Mouse (Mus musculus): ENCODE data around the gene Psme4. TPM values are rescaled to one million over a fixed set of nuclear protein-coding genes. Genes with fewer than 3 reads are reported as not detected.
"Not testable (repeated sequence)": the region's sequence is repeated elsewhere in the genome, so short reads cannot be mapped to it uniquely, and the experiment has no call there.

The Psme4 gene
- polyA plus RNA-seq (2016; fragmentation: Nextera tagmentation; extraction: Ambion mirVana): 25.2 and 31.5 TPM in 2 replicates

GRCm38 (mm10) chr11:30771267-30771903 lies at the start of gene Psme4:
Psme4 (plus strand) TSS chr11:30771726.
- no peaks in the 10 kb centered on the region for H3K9me3 ChIP-seq (replicated peaks)
- 2% methylated on average over 41 of the region's 43 CpGs for WGBS
- no peaks in the 10 kb centered on the region for H3K36me3 ChIP-seq
- peak within 1 kb of the TSS; percentile 98 for H3K27ac ChIP-seq
- H3K4me1 ChIP-seq: peaks cover 17% of the 10 kb centered on the region
- peak; percentile 98 for DNase-seq (ENCODE audit: low spot score)
- no peaks in the 10 kb centered on the region for H3K27me3 ChIP-seq (ENCODE audit: low read depth, poor library complexity, severe bottlenecking)
- peak within 1 kb of the TSS; percentile 96 for H3K4me3 ChIP-seq

DNA sequence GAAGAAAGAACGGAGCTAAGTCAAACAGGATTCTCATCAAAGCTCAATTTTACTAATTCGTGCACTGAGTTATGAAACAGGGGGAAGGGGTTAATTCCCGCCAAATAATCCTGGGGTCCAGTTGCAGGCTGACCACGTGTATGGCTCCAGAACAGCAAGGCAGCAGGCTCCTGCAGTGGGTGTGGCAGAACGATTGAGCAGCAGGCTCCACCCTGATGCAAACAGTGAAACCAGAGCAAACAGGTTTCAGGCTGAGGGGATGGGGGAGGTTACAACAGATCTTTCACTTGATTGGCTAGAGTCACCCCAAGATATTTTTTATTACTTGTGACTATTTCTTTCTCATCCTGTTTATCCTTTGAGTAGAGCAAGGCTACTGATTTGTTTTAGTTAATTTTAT lies 48.1 kb upstream of the Psme4 start:
- H3K9me3 ChIP-seq (replicated peaks): no peaks in the 10 kb centered on the region
- no peak overlapping the region for H3K27ac ChIP-seq
- H3K4me3 ChIP-seq: no peak overlapping the region
- H3K36me3 ChIP-seq: no peaks in the 10 kb centered on the region
- H3K27me3 ChIP-seq (ENCODE audit: low read depth, poor library complexity, severe bottlenecking): no peaks in the 10 kb centered on the region
- DNase-seq (ENCODE audit: low spot score): no peak
- H3K4me1 ChIP-seq: no peaks in the 10 kb centered on the region
- WGBS: 59% methylated on average over 5 of the region's 5 CpGs

- no peaks in the 10 kb centered on the region for H3K27me3 ChIP-seq (ENCODE audit: low read depth, poor library complexity, severe bottlenecking)
- H3K36me3 ChIP-seq: no peaks in the 10 kb centered on the region
- H3K4me1 ChIP-seq: no peaks in the 10 kb centered on the region
- DNase-seq (ENCODE audit: low spot score): no peak
- no peak overlapping the region for H3K4me3 ChIP-seq
- H3K27ac ChIP-seq: no peak overlapping the region
- H3K9me3 ChIP-seq (replicated peaks): no peaks in the 10 kb centered on the region
These were observed 40.8 kb upstream of the Psme4 start for GRCm38 (mm10) chr11:30730721-30731120.

GRCm38 (mm10) chr11:30733376-30733775 lies 38.1 kb upstream of the Psme4 start:
- DNase-seq (ENCODE audit: low spot score): no peak
- Histone ChIP-seq H3K27ac (no peak overlapping the region), H3K4me3 (no peak overlapping the region), H3K27me3 (ENCODE audit: low read depth, poor library complexity, severe bottlenecking) (no peaks in the 10 kb centered on the region), H3K9me3 (replicated peaks) (no peaks in the 10 kb centered on the region), H3K4me1 (no peaks in the 10 kb centered on the region), H3K36me3 (no peaks in the 10 kb centered on the region)

GRCm38 (mm10) chr11:30743991-30744390 lies 27.5 kb upstream of the Psme4 start:
- Histone ChIP-seq H3K27me3 (ENCODE audit: low read depth, poor library complexity, severe bottlenecking) (no peaks in the 10 kb centered on the region), H3K9me3 (replicated peaks) (no peaks in the 10 kb centered on the region), H3K27ac (no peak overlapping the region), H3K36me3 (no peaks in the 10 kb centered on the region), H3K4me3 (no peak overlapping the region), H3K4me1 (no peaks in the 10 kb centered on the region)
- DNase-seq (ENCODE audit: low spot score): no peak

DNA sequence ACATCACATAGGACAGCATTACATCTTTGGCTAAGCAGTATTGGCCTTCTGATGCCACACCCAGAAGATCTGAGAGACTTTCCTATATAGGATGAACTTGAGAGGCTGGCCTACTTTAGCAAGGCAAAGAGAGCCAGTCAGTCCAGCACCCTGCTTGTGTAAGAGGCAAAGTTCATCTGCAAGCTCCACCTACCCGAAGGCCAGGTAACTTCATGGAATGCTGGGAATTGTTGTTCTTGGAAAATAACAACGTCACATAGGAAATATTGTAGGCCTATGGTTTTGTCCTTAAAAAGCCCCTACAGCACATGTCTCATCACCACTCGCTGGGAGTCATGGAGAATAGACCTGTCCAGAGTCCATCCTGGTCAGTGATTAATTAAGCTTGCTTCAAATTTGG lies 22.6 kb upstream of the Psme4 start:
- H3K36me3 ChIP-seq: no peaks in the 10 kb centered on the region
- H3K4me3 ChIP-seq: no peak overlapping the region
- no peak overlapping the region for H3K27ac ChIP-seq
- H3K9me3 ChIP-seq (replicated peaks): no peaks in the 10 kb centered on the region
- DNase-seq (ENCODE audit: low spot score): no peak
- WGBS: 93% methylated on average over 3 of the region's 3 CpGs
- no peaks in the 10 kb centered on the region for H3K4me1 ChIP-seq
- peaks cover 10% of the 10 kb centered on the region; the same call in 1 of the 2 replicates for H3K27me3 ChIP-seq (ENCODE audit: low read depth, poor library complexity, severe bottlenecking)

DNA sequence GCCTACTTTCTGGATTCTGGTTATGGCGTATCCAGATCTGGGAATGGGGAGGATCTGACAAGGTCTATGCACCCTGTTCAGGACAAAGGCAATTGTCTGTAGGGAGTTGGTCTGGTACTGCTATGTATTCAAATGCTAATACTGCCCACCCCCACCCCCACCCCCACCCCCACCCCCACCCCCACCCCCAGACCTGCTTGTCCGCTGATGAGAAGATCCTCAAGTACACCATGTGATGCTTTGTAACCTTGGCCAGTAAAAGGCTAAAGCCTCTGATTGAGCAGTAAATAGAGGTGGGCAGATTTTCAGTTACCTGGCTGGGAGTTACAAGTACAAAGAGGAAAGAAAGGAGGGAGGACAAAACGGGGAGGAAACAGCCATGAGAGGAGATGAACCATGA lies 21.9 kb upstream of the Psme4 start:
- no peaks in the 10 kb centered on the region for H3K9me3 ChIP-seq (replicated peaks)
- peaks cover 13% of the 10 kb centered on the region; the same call in 1 of the 2 replicates for H3K27me3 ChIP-seq (ENCODE audit: low read depth, poor library complexity, severe bottlenecking)
- no peak overlapping the region for H3K27ac ChIP-seq
- no peak overlapping the region for H3K4me3 ChIP-seq
- WGBS: 54% methylated on average over 3 of the region's 3 CpGs
- no peak for DNase-seq (ENCODE audit: low spot score)
- H3K4me1 ChIP-seq: no peaks in the 10 kb centered on the region
- H3K36me3 ChIP-seq: no peaks in the 10 kb centered on the region

- no peak for DNase-seq (ENCODE audit: low spot score)
- Histone ChIP-seq H3K36me3 (no peaks in the 10 kb centered on the region), H3K4me3 (no peak overlapping the region), H3K27me3 (ENCODE audit: low read depth, poor library complexity, severe bottlenecking) (peaks cover 16% of the 10 kb centered on the region), H3K4me1 (peaks cover 3% of the 10 kb centered on the region), H3K9me3 (replicated peaks) (no peaks in the 10 kb centered on the region), H3K27ac (no peak overlapping the region)
- WGBS: 71% methylated on average over 3 of the region's 3 CpGs
These were observed 21.3 kb upstream of the Psme4 start for GRCm38 (mm10) chr11:30750039-30750823.

DNA sequence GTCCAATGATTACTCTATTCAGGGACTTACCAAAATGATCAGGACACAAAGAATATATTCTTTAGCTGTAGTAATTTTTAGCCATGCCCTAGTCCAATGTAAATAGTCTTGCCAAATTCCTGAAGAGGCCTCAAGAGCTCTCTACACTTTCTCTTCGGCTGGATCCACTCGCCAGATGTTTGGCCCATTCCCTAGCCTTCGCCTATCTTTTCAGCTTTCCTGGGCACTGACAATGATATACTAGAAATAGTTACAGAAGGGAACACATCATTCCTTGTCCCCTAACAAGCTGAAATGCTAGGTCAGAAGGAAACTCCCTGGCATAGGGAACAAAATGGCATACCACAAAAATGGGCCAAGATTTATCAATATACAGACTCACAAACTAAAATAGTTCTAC lies 18.6 kb upstream of the Psme4 start:
- Histone ChIP-seq H3K9me3 (replicated peaks) (no peaks in the 10 kb centered on the region), H3K36me3 (no peaks in the 10 kb centered on the region), H3K27me3 (ENCODE audit: low read depth, poor library complexity, severe bottlenecking) (peaks cover 31% of the 10 kb centered on the region), H3K4me3 (no peak overlapping the region), H3K27ac (no peak overlapping the region), H3K4me1 (peaks cover 6% of the 10 kb centered on the region)
- WGBS: 86% methylated on average over 3 of the region's 3 CpGs
- no peak for DNase-seq (ENCODE audit: low spot score)

DNA sequence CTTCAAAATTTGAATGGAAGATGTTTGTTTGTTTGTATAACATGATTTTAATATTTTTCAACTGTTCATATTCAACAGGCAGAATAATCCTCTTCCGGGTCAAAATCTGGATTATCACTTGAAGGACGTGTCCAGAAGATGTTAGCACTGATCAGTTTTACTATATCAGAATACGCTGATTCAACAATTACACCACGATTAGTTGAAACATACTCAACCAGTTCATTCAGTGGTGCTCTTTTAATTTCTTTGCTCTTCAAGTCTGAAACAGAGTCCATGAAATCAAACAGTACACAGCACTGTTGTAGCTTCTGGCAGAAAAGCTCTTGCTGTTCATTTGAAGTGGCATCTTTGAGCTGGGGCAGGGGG lies 17.1 kb upstream of the Psme4 start:
- not testable (repeated sequence) for H3K36me3 ChIP-seq; H3K27ac ChIP-seq; H3K4me1 ChIP-seq; H3K9me3 ChIP-seq (replicated peaks); DNase-seq (ENCODE audit: low spot score)
- Histone ChIP-seq H3K4me3 (peak overlapping the region; percentile 72), H3K27me3 (ENCODE audit: low read depth, poor library complexity, severe bottlenecking) (peaks cover 31% of the 10 kb centered on the region)
- 75% methylated on average over 4 of the region's 4 CpGs for WGBS

DNA sequence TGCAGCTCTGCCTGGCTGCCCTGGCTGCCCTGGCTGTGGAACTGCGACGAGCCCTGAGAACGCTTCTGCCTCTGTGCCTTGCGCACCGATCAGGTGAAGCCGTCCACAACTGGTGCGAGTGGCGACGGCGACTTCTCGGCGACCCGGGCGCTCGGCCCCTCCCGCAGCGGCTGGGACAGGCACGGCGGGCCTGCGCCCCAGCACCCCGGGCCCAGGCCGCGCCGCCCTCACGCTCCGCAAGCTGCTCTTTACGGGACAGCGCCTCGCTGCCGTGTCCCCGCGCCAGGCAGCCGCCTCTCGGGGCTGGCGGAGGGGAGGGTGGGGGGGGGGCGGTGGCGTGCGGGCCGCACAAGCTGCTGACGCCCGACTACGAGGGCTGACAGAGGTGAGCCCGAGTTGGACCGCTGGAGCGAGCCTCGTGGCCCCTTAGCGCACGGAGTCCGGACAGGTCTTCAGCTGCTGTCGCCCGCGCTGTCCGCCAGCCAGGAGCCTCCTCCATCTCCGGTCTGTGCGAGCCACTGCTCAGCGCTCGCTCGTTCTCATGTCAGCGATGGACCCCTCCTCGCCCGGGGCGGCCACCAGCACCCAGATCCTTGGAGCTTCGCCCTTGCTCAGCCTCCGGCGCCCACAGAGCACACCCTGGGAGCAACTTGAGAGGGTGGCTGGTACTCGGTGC lies 16.5 kb upstream of the Psme4 start:
- no peaks in the 10 kb centered on the region for H3K9me3 ChIP-seq (replicated peaks)
- peaks cover 31% of the 10 kb centered on the region for H3K27me3 ChIP-seq (ENCODE audit: low read depth, poor library complexity, severe bottlenecking)
- H3K4me1 ChIP-seq: peaks cover 6% of the 10 kb centered on the region
- peak overlapping the region; percentile 78 for H3K27ac ChIP-seq
- no peaks in the 10 kb centered on the region for H3K36me3 ChIP-seq
- whole genome bisulfite sequencing: under 1% methylated on average over 65 of the region's 66 CpGs
- peak; percentile 74 for DNase-seq (ENCODE audit: low spot score)
- peak overlapping the region; percentile 72 for H3K4me3 ChIP-seq

DNA sequence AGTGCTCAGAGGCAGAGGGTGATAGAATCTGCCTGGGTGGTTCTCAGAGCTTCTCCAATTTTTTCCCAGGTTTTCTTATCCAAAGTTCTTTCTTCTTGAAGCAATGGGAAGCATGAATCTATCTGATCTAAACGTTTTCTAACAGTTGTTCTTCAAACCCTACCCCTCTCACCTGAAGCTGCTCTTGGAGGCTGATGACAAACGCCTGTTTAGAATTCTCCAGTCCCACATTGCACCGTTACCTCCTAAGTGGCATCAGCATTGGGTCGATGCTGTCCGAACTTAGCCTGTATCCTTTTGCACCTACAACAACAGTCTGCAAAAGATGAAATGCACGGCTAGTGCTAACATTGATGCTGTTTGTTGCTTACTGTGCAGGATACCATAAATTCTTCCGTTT lies 10.1 kb upstream of the Psme4 start:
- Histone ChIP-seq H3K9me3 (replicated peaks) (no peaks in the 10 kb centered on the region), H3K4me3 (no peak overlapping the region), H3K27me3 (ENCODE audit: low read depth, poor library complexity, severe bottlenecking) (peaks cover 4% of the 10 kb centered on the region; the same call in 1 of the 2 replicates), H3K4me1 (no peaks in the 10 kb centered on the region), H3K27ac (no peak overlapping the region), H3K36me3 (no peaks in the 10 kb centered on the region)
- DNase-seq (ENCODE audit: low spot score): no peak
- 85% methylated on average over 7 of the region's 7 CpGs for WGBS

GRCm38 (mm10) chr11:30761891-30762290 lies 9.6 kb upstream of the Psme4 start:
- no peaks in the 10 kb centered on the region for H3K27me3 ChIP-seq (ENCODE audit: low read depth, poor library complexity, severe bottlenecking)
- DNase-seq (ENCODE audit: low spot score): no peak
- 79% methylated on average over 1 of the region's 1 CpGs for WGBS
- no peaks in the 10 kb centered on the region for H3K36me3 ChIP-seq
- H3K4me1 ChIP-seq: no peaks in the 10 kb centered on the region
- no peak overlapping the region for H3K4me3 ChIP-seq
- H3K9me3 ChIP-seq (replicated peaks): no peaks in the 10 kb centered on the region
- no peak overlapping the region for H3K27ac ChIP-seq

Measured in limb, embryonic 10.5 days (tissue).